Mouse (Mus musculus) liver, embryonic 12.5 days (tissue): Measurements from ENCODE around the gene Sgtb. TPM values are rescaled to one million over a fixed set of nuclear protein-coding genes. Genes with fewer than 3 reads are reported as not detected.

ENCODE experiments used
- ATAC-seq: fragments of 200-750 bp; cut with Nextera tagmentation; 2 replicates; pipeline ENCODE4 v1.8.0; 2017; ENCODE audit warnings: moderate number of reproducible peaks, mild to moderate bottlenecking, moderate library complexity
- H3K27ac ChIP-seq: fragments of 300-500 bp; sonication (generic); 2 replicates; pipeline ENCODE4 v1.5.1; 2016; ENCODE audit warnings: mild to moderate bottlenecking
- H3K27me3 ChIP-seq: fragments of 300-500 bp; sonication (generic); replicated peaks from 2 replicates; pipeline ENCODE4 v1.6.1; 2016; ENCODE audit warnings: mild to moderate bottlenecking, moderate library complexity
- H3K36me3 ChIP-seq: fragments of 300-500 bp; sonication (generic); 2 replicates; pipeline ENCODE4 v1.6.1; 2016; ENCODE audit warnings: mild to moderate bottlenecking, moderate library complexity
- H3K4me1 ChIP-seq: fragments of 300-500 bp; sonication (generic); 2 replicates; pipeline ENCODE4 v1.6.1; 2016
- H3K4me2 ChIP-seq: fragments of 300-500 bp; sonication (generic); 2 replicates; pipeline ENCODE4 v1.6.1; 2016; ENCODE audit warnings: mild to moderate bottlenecking, moderate library complexity
- H3K4me3 ChIP-seq: fragments of 300-500 bp; sonication (generic); 2 replicates; pipeline ENCODE4 v1.5.1; 2016; ENCODE audit warnings: mild to moderate bottlenecking, moderate library complexity
- H3K9ac ChIP-seq: fragments of 300-500 bp; sonication (generic); 2 replicates; pipeline ENCODE4 v1.6.1; 2016; ENCODE audit warnings: mild to moderate bottlenecking, moderate library complexity
- H3K9me3 ChIP-seq: fragments of 300-500 bp; sonication (generic); replicated peaks from 2 replicates; pipeline ENCODE4 v1.6.1; 2016; ENCODE audit warnings: mild to moderate bottlenecking, moderate library complexity
- WGBS: fragments of 180-500 bp; shearing (Covaris S2); methylation state at CpG from one replicate; pipeline ENCODE4 v1.1.7; 2016; ENCODE audit not compliant: insufficient replicate concordance; 5-methylcytosine and 5-hydroxymethylcytosine counted together
- polyA plus RNA-seq: library from polyadenylated mRNA; unstranded; fragments of >200 nt; fragmentation: Nextera tagmentation; extraction: Ambion mirVana; gene quantifications from 2 replicates; pipeline ENCODE4 v1.2.1, GENCODE M21; 2016

The Sgtb gene
- polyA plus RNA-seq, 1 experiment from 2014 or later, result 1.1 TPM

DNA sequence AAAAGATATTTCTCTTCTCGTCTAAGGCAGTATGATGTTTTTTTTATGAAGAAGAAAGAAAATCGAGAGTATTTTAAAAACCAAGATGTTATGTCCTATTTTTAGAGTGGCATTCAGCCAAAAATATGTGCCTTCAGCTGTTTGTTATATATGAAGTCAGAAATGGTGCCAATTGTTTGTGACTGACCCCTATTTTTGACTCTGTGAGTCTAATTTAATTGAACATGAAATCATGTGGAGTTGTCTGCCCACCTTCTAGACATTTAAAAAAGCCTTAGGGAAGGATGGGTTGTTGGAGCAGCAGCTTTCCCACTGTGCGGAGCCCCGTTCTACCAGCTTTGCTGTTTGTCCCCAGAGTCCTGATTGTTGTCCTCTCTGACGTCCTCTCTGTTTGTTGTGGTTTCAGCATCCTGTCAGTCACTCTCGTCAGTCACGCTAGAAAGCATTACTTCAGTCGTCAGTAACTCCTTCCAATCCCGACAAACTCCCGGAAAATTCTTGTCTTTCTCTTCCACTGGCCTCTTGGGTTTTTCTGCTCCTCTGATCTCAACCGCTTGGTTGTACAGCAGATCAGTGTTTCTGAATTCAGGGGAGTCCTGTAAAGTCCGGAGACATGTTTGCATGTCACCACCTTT lies 2.8 kb downstream of the Sgtb start:
- ATAC-seq, result no peak
- no peaks in the 10 kb centered on the region for H3K36me3 ChIP-seq
- WGBS, result 43% methylated on average over 12 of the region's 12 CpGs
- H3K9me3 ChIP-seq, result no peaks in the 10 kb centered on the region
- H3K4me2 ChIP-seq, result no peak overlapping the region
- no peak overlapping the region for H3K27ac ChIP-seq
- no peak overlapping the region for H3K9ac ChIP-seq
- peaks cover 26% of the 10 kb centered on the region for H3K27me3 ChIP-seq
- peaks cover 18% of the 10 kb centered on the region for H3K4me1 ChIP-seq
- no peak overlapping the region for H3K4me3 ChIP-seq

DNA sequence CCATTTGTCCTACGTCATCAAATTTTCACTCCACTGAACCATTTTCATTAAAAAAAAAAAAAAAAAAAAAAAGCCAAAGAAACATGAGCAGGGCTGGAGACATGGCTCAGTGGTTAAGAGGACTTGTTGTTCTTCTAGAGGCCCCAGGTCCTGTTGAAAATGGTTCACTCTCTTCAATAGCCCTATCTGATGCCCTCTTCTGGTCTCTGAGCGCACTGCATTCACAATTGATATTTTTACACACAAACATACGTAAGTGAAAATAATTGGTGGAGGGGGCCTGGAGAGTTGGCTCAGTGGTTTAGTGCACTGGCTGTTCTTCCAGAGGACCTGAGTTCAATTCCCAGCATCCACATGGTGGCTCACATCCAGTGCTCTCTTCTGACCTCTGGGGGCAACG lies 4.2 kb downstream of the Sgtb start:
- Histone ChIP-seq H3K27ac (no peak overlapping the region), H3K4me1 (peaks cover 12% of the 10 kb centered on the region), H3K4me2 (no peak overlapping the region), H3K9me3 (no peaks in the 10 kb centered on the region), H3K36me3 (no peaks in the 10 kb centered on the region), H3K4me3 (no peak overlapping the region), H3K27me3 (peaks cover 26% of the 10 kb centered on the region), H3K9ac (no peak overlapping the region)
- no peak for ATAC-seq
- 87% methylated on average over 4 of the region's 4 CpGs for whole genome bisulfite sequencing

- no peak overlapping the region for H3K4me2 ChIP-seq
- no peak for ATAC-seq
Measured at GRCm38 (mm10) chr13:104114827-104115226, 5.3 kb downstream of the Sgtb start.

DNA sequence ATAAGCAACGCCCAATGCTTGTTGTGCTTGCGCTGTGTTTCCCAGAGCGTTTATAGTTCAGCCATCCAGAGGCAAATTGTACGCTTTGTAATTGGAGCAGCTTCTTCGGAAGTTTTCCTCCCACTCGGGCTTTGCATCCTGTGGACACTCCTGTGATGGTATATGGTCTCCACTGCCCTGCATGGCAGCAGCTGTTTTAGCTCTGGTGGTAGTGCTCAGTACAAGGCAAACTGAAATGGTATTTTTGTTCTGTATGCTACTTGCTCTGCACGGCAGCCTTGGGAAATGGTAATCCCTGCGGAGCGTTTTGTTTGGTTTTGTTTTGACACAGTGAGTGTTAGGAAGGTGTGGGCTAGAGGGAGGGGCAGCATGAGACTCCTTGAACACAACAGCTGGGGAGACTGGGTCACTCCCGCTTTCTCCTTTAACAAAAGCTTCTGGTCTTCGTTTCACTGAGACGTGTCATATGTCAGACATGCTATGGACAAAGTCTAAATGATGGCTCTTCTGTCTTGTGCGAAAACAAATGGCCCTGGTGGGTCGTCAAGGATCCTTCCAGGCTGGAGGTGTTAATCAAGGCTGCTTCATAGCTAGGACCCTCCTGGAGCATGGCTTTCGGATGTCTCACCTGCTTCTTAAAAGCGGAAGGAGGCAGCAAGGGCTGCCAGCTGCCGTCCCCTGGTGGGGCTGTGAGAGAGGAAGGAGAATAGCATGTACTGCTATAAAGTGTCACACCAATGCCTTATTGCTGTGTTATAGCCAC lies 12.7 kb downstream of the Sgtb start:
- H3K4me2 ChIP-seq, result no peak overlapping the region
- no peak overlapping the region for H3K9ac ChIP-seq
- H3K4me3 ChIP-seq, result no peak overlapping the region
- no peak for ATAC-seq
- no peaks in the 10 kb centered on the region for H3K27me3 ChIP-seq
- H3K4me1 ChIP-seq, result no peaks in the 10 kb centered on the region
- no peak overlapping the region for H3K27ac ChIP-seq
- no peaks in the 10 kb centered on the region for H3K36me3 ChIP-seq
- whole genome bisulfite sequencing, result 77% methylated on average over 17 of the region's 17 CpGs
- no peaks in the 10 kb centered on the region for H3K9me3 ChIP-seq

More at GRCm38 (mm10) chr13:104114827-104115226, 5.3 kb downstream of the Sgtb start:
- no peaks in the 10 kb centered on the region for H3K9me3 ChIP-seq
- peaks cover 23% of the 10 kb centered on the region for H3K27me3 ChIP-seq
- H3K36me3 ChIP-seq, result no peaks in the 10 kb centered on the region
- no peak overlapping the region for H3K4me3 ChIP-seq
- 78% methylated on average over 2 of the region's 2 CpGs for WGBS
- H3K27ac ChIP-seq, result no peak overlapping the region
- H3K9ac ChIP-seq, result no peak overlapping the region
- H3K4me1 ChIP-seq, result peaks cover 3% of the 10 kb centered on the region

- Histone ChIP-seq H3K27me3 (no peaks in the 10 kb centered on the region), H3K9ac (no peak overlapping the region), H3K27ac (no peak overlapping the region), H3K4me2 (no peak overlapping the region), H3K36me3 (no peaks in the 10 kb centered on the region), H3K9me3 (no peaks in the 10 kb centered on the region), H3K4me3 (no peak overlapping the region), H3K4me1 (no peaks in the 10 kb centered on the region)
- WGBS, result 75% methylated on average over 20 of the region's 20 CpGs
- no peak for ATAC-seq
Measured at GRCm38 (mm10) chr13:104123662-104124381, 14.3 kb downstream of the Sgtb start.

DNA sequence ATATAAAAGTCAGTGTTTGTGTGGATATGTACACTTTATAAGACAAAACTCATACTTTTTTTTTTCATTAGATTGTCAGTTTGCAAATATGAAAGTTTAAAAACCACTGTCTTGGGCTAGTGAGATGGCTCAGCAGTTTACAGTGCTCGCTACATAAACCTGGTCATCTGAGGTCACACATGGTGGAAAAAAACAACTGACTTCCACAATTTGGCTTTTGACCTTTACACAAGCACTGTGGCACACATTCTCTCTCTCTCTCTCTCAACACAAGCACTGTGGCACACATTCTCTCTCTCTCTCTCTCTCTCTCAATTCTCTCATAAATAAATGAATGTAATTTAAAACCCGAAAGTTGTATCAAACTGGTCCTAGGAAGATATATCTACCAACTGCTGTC lies 23.0 kb downstream of the Sgtb start:
- Histone ChIP-seq H3K36me3 (no peaks in the 10 kb centered on the region), H3K4me3 (no peak overlapping the region), H3K4me1 (no peaks in the 10 kb centered on the region), H3K4me2 (no peak overlapping the region), H3K9ac (no peak overlapping the region), H3K9me3 (no peaks in the 10 kb centered on the region), H3K27me3 (no peaks in the 10 kb centered on the region), H3K27ac (no peak overlapping the region)
- ATAC-seq, result no peak
- 63% methylated on average over 2 of the region's 2 CpGs for WGBS

- H3K9me3 ChIP-seq, result no peaks in the 10 kb centered on the region
- no peak overlapping the region for H3K4me3 ChIP-seq
- no peaks in the 10 kb centered on the region for H3K27me3 ChIP-seq
- H3K4me2 ChIP-seq, result no peak overlapping the region
- WGBS, result 75% methylated on average over 4 of the region's 4 CpGs
- no peak overlapping the region for H3K9ac ChIP-seq
- no peaks in the 10 kb centered on the region for H3K36me3 ChIP-seq
- no peak overlapping the region for H3K27ac ChIP-seq
- no peak for ATAC-seq
- H3K4me1 ChIP-seq, result peaks cover under 1% of the 10 kb centered on the region; the same call in 1 of the 2 replicates
Measured at GRCm38 (mm10) chr13:104134510-104135085, 25.1 kb downstream of the Sgtb start.

DNA sequence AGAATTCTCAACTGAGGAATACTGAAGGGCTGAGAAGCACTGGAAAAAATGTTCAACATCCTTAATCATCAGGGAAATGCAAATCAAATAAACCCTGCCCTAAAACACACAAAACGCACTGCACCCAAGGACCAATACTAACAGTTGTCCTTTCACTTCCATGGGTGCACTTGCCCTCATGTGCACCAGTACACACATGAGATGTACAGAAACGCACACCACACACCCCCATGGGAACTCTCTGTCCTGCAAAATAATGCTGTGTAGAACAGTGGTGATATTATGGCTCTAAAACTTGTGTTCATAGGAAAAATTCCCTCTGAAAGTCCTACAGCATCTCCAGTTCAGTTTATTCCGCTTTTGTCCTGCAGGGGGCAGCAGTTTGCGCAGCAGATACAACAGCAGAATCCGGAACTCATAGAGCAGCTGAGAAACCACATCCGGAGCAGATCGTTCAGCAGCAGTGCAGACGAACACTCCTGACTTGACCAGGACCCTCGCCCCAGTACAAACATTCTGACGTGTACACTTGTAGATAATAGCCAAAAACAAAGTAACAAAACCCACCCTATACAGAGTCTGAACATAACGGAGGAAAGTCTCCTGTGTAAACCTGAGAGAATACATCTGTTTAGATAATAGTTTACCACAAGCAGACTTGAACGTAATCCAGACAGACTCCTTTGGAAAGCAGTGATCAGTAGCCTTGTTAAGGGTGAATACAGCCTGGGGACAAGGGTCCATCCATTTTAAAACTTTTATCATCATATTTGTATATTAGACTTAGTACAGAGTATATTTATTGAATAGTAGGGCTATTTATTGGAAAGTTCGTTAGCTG lies 30.0 kb downstream of the Sgtb start:
- Histone ChIP-seq H3K4me2 (peak overlapping the region; percentile 59), H3K27ac (no peak overlapping the region), H3K4me3 (peak overlapping the region; percentile 32), H3K9me3 (no peaks in the 10 kb centered on the region), H3K36me3 (peaks cover 35% of the 10 kb centered on the region), H3K4me1 (peaks cover 6% of the 10 kb centered on the region; the same call in 1 of the 2 replicates), H3K27me3 (no peaks in the 10 kb centered on the region), H3K9ac (peak overlapping the region; percentile 23; the same call in 1 of the 2 replicates)
- peak; percentile 72 for ATAC-seq
- WGBS, result 26% methylated on average over 13 of the region's 13 CpGs

GRCm38 (mm10) chr13:104144871-104145270 lies 35.3 kb downstream of the Sgtb start:
- Histone ChIP-seq H3K9me3 (no peaks in the 10 kb centered on the region), H3K4me2 (no peak overlapping the region), H3K4me3 (no peak overlapping the region), H3K9ac (no peak overlapping the region), H3K36me3 (peaks cover 87% of the 10 kb centered on the region), H3K4me1 (peaks cover 3% of the 10 kb centered on the region; the same call in 1 of the 2 replicates), H3K27me3 (no peaks in the 10 kb centered on the region), H3K27ac (no peak overlapping the region)
- 86% methylated on average over 9 of the region's 9 CpGs for WGBS
- ATAC-seq, result no peak

DNA sequence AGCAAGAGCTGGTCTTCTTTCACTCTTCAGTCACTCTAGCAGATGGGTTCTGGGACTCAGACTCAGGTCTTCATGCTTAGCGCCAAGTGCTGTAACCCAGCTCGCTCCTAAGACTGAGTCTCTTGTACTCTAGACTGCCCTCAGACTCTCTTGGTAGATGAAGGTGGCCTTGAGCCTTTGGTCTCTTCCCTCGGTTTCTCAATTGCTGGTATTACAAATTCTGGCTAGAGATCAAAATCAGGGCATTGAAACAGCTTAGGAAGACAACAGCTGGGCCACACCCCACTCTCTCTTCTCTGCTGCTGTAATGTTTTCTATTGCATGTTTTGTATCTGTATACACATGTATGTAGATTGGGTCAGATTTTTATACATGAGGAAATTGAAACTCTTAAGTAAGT lies 36.1 kb downstream of the Sgtb start:
- Histone ChIP-seq H3K4me3 (no peak overlapping the region), H3K27ac (no peak overlapping the region), H3K4me2 (no peak overlapping the region), H3K9ac (no peak overlapping the region), H3K9me3 (no peaks in the 10 kb centered on the region), H3K4me1 (no peaks in the 10 kb centered on the region), H3K27me3 (no peaks in the 10 kb centered on the region), H3K36me3 (peaks cover 81% of the 10 kb centered on the region)
- WGBS, result 88% methylated on average over 3 of the region's 3 CpGs
- no peak for ATAC-seq

GRCm38 (mm10) chr13:104154180-104154579 lies 44.6 kb downstream of the Sgtb start:
- no peak for ATAC-seq
- Histone ChIP-seq H3K9ac (no peak overlapping the region), H3K4me3 (no peak overlapping the region), H3K4me2 (no peak overlapping the region), H3K27ac (no peak overlapping the region), H3K4me1 (no peaks in the 10 kb centered on the region), H3K27me3 (no peaks in the 10 kb centered on the region), H3K36me3 (peaks cover 68% of the 10 kb centered on the region), H3K9me3 (no peaks in the 10 kb centered on the region)
- 91% methylated on average over 5 of the region's 5 CpGs for WGBS
